Mouse (Mus musculus) forebrain, embryonic 13.5 days (tissue): ENCODE measurements at regions not wholly inside any gene's neighbourhood (a gene's known extent, or its start where the extent isn't known, plus 50 kb on each side); places are given as distances from the start of the nearest gene placed in this dataset.
A peak's percentile ranks its signal among the peaks of the same experiment; 100 is the strongest.

Experiments used
- ATAC-seq: fragments of 200-750 bp; cut with Nextera tagmentation; 2 replicates; pipeline ENCODE4 v1.8.0; 2017
- H3K27ac ChIP-seq: fragments of 300-500 bp; sonication (generic); 2 replicates; pipeline ENCODE4 v1.5.1; 2015; ENCODE audit warnings: inconsistent platforms, mild to moderate bottlenecking, moderate library complexity
- H3K27me3 ChIP-seq: fragments of 300-500 bp; sonication (generic); 2 replicates; pipeline ENCODE4 v1.6.1; 2015; ENCODE audit warnings: mild to moderate bottlenecking, inconsistent platforms
- H3K36me3 ChIP-seq: fragments of 300-500 bp; sonication (generic); 2 replicates; pipeline ENCODE4 v1.6.1; 2015; ENCODE audit warnings: mild to moderate bottlenecking, inconsistent platforms; ENCODE audit not compliant: poor library complexity, severe bottlenecking
- H3K4me1 ChIP-seq: fragments of 300-500 bp; sonication (generic); 2 replicates; pipeline ENCODE4 v1.6.1; 2015; ENCODE audit warnings: inconsistent platforms
- H3K4me2 ChIP-seq: fragments of 300-500 bp; sonication (generic); 2 replicates; pipeline ENCODE4 v1.6.1; 2015; ENCODE audit warnings: inconsistent platforms, mild to moderate bottlenecking, moderate library complexity
- H3K4me3 ChIP-seq: fragments of 300-500 bp; sonication (generic); 2 replicates; pipeline ENCODE4 v1.5.1; 2015; ENCODE audit warnings: mild to moderate bottlenecking, inconsistent platforms
- H3K9ac ChIP-seq: fragments of 300-500 bp; sonication (generic); 2 replicates; pipeline ENCODE4 v1.6.1; 2015; ENCODE audit warnings: mild to moderate bottlenecking, inconsistent platforms
- H3K9me3 ChIP-seq: fragments of 300-500 bp; sonication (generic); replicated peaks from 2 replicates; pipeline ENCODE4 v1.6.1; 2016; ENCODE audit warnings: inconsistent platforms
- WGBS: fragments of 180-500 bp; shearing (Covaris S2); methylation state at CpG from one replicate; pipeline ENCODE4 v1.1.7; 2015; 5-methylcytosine and 5-hydroxymethylcytosine counted together

- Histone ChIP-seq H3K36me3 (no peaks in the 10 kb centered on the region), H3K9ac (no peak overlapping the region), H3K9me3 (no peaks in the 10 kb centered on the region), H3K4me1 (no peaks in the 10 kb centered on the region), H3K27ac (no peak overlapping the region), H3K4me2 (no peak overlapping the region), H3K4me3 (no peak overlapping the region), H3K27me3 (no peaks in the 10 kb centered on the region)
- no peak for ATAC-seq
- WGBS: 88% methylated on average over 9 of the region's 9 CpGs
These were observed 349.8 kb downstream of the Wdr11 start for GRCm38 (mm10) chr7:129941311-129942029.

- Histone ChIP-seq H3K27ac (no peak overlapping the region), H3K9ac (no peak overlapping the region), H3K4me2 (no peak overlapping the region), H3K36me3 (no peaks in the 10 kb centered on the region), H3K4me1 (no peaks in the 10 kb centered on the region), H3K9me3 (0 out of 2 replicates have a peak, but pooled peaks cover 3% of the 10 kb centered on the region), H3K27me3 (no peaks in the 10 kb centered on the region), H3K4me3 (no peak overlapping the region)
- no peak for ATAC-seq
- 70% methylated on average over 8 of the region's 8 CpGs for WGBS
These were observed 357.0 kb downstream of the Wdr11 start for GRCm38 (mm10) chr7:129948613-129949110.

DNA sequence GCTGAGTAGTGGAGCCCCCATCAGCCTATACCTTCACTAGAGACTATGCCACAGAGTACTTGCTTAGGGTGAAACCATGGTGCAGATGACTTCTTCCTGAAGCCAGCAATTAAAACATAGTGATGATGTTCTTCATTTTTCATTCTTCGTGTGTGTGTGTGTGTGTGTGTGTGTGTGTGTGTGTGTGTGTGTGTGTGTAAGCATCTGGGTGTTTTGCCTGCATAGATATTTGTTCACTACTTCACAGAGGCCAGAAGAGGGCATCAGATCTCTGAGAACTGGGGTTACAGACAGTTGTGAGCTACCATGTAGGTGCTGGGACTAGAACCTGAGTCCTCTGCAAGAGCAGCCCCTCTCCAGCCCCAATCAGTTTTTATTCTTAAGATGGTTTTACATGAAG lies 358.8 kb downstream of the Wdr11 start:
- no peak for ATAC-seq
- H3K4me3 ChIP-seq: no peak overlapping the region
- H3K9me3 ChIP-seq: 0 out of 2 replicates have a peak, but pooled peaks cover 3% of the 10 kb centered on the region
- H3K36me3 ChIP-seq: no peaks in the 10 kb centered on the region
- H3K9ac ChIP-seq: no peak overlapping the region
- no peaks in the 10 kb centered on the region for H3K27me3 ChIP-seq
- 100% methylated on average over 1 of the region's 1 CpGs for WGBS
- H3K4me1 ChIP-seq: no peaks in the 10 kb centered on the region
- no peak overlapping the region for H3K4me2 ChIP-seq
- H3K27ac ChIP-seq: no peak overlapping the region

DNA sequence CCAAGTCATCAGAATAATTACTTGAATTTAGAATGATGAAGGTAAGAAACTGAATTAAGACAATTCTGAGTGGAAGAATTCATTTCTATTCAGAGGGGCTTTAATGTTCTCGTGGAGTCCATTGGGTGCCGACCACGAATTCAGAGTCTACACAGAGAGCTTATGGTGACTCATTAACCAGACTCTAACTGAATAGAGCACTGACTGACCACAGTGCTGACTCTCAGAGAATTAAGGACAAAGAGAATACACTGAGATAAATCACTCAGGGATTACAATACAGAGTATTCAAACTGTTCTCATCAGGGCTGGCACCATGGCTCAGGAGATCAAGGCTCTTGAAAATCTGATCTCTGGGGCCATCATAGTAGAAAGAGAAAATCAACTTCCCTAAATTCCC lies 366.7 kb downstream of the Wdr11 start:
- peaks cover 13% of the 10 kb centered on the region for H3K4me1 ChIP-seq
- WGBS: 24% methylated on average over 3 of the region's 3 CpGs
- no peak overlapping the region for H3K4me2 ChIP-seq
- no peak overlapping the region for H3K9ac ChIP-seq
- H3K27ac ChIP-seq: no peak overlapping the region
- no peaks in the 10 kb centered on the region for H3K9me3 ChIP-seq
- H3K36me3 ChIP-seq: no peaks in the 10 kb centered on the region
- ATAC-seq: no peak
- H3K27me3 ChIP-seq: no peaks in the 10 kb centered on the region
- no peak overlapping the region for H3K4me3 ChIP-seq

DNA sequence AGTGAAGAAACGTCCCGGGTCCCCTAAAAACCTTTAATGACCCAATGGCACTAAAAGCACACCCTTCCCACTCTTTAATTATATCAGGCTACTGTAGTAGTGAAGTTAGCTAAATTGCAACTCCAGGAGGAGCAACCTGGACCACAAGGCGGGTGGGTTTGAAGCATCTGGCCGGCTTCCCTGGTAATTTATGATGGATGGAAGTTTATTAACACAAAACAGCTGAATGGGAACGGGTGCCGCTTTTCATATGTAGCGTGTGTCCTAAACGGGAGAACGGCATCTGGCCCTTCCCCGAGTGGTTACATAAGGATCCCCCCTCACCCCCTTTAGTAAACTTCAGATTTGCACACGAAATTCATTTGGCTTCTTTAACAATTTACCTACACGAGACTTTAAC lies 370.9 kb downstream of the Wdr11 start:
- peaks cover 13% of the 10 kb centered on the region for H3K4me1 ChIP-seq
- no peaks in the 10 kb centered on the region for H3K36me3 ChIP-seq
- H3K9me3 ChIP-seq: no peaks in the 10 kb centered on the region
- H3K9ac ChIP-seq: no peak overlapping the region
- H3K27me3 ChIP-seq: no peaks in the 10 kb centered on the region
- H3K4me3 ChIP-seq: no peak overlapping the region
- H3K27ac ChIP-seq: no peak overlapping the region
- WGBS: 29% methylated on average over 12 of the region's 12 CpGs
- peak overlapping the region; percentile 12 for H3K4me2 ChIP-seq
- ATAC-seq: no peak

DNA sequence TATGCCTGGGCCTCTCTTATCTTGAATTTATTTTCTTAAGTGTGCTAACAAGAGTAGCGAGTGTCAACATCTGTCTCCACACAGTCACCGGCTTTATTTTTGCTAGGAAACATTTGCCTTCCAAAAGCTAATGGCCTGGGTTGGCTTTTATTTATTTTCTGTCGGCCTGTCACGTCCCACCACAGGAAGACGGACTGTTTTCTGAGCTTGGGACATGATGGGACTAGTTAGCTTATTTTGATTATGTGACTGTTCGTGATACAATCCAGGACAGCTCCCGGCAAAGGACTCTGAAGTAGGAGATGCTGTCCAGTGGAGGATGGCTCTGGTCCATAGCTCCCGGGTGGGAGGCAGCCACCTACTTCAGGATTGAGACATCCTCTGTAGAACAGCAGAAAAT lies 372.5 kb downstream of the Wdr11 start:
- no peak for ATAC-seq
- no peaks in the 10 kb centered on the region for H3K27me3 ChIP-seq
- 89% methylated on average over 8 of the region's 8 CpGs for WGBS
- no peak overlapping the region for H3K4me3 ChIP-seq
- H3K9ac ChIP-seq: no peak overlapping the region
- H3K9me3 ChIP-seq: no peaks in the 10 kb centered on the region
- no peak overlapping the region for H3K4me2 ChIP-seq
- H3K36me3 ChIP-seq: no peaks in the 10 kb centered on the region
- no peak overlapping the region for H3K27ac ChIP-seq
- H3K4me1 ChIP-seq: peaks cover 13% of the 10 kb centered on the region

- no peaks in the 10 kb centered on the region for H3K9me3 ChIP-seq
- H3K4me2 ChIP-seq: no peak overlapping the region
- no peak overlapping the region for H3K9ac ChIP-seq
- H3K27me3 ChIP-seq: no peaks in the 10 kb centered on the region
- no peak overlapping the region for H3K27ac ChIP-seq
- no peak for ATAC-seq
- WGBS: 86% methylated on average over 9 of the region's 9 CpGs
- no peaks in the 10 kb centered on the region for H3K36me3 ChIP-seq
- H3K4me1 ChIP-seq: peaks cover 13% of the 10 kb centered on the region
- no peak overlapping the region for H3K4me3 ChIP-seq
These were observed 373.8 kb downstream of the Wdr11 start for GRCm38 (mm10) chr7:129965281-129966051.

GRCm38 (mm10) chr7:129966771-129967170 lies 375.1 kb downstream of the Wdr11 start:
- no peak overlapping the region for H3K4me3 ChIP-seq
- no peak for ATAC-seq
- no peaks in the 10 kb centered on the region for H3K36me3 ChIP-seq
- H3K27me3 ChIP-seq: no peaks in the 10 kb centered on the region
- no peak overlapping the region for H3K4me2 ChIP-seq
- H3K4me1 ChIP-seq: peaks cover 10% of the 10 kb centered on the region
- WGBS: 87% methylated on average over 2 of the region's 2 CpGs
- H3K9me3 ChIP-seq: no peaks in the 10 kb centered on the region
- no peak overlapping the region for H3K27ac ChIP-seq
- H3K9ac ChIP-seq: no peak overlapping the region

DNA sequence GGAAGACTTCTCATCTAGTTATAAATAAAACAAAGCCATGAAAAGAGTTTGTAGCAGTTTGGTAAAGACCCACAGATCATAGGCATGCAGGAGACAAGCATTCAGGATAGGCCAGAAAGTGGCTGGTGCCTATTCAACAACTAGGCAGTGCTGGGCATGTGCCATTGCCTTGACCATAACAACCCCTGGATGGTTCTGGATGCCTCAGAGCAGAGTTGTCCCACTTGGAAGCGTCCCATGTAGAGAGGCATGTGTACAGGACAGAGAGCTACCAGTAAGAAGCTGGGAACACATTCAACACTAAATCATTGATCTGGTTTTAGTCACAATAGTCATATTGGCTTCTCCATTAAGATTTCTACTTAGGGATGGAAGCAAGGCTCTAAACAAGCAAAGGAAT lies 378.5 kb downstream of the Wdr11 start:
- Histone ChIP-seq H3K4me1 (no peaks in the 10 kb centered on the region), H3K27ac (no peak overlapping the region), H3K36me3 (no peaks in the 10 kb centered on the region), H3K4me2 (no peak overlapping the region), H3K4me3 (no peak overlapping the region), H3K9ac (no peak overlapping the region), H3K27me3 (peaks cover 3% of the 10 kb centered on the region; the same call in 1 of the 2 replicates), H3K9me3 (no peaks in the 10 kb centered on the region)
- 96% methylated on average over 1 of the region's 1 CpGs for WGBS
- ATAC-seq: no peak

DNA sequence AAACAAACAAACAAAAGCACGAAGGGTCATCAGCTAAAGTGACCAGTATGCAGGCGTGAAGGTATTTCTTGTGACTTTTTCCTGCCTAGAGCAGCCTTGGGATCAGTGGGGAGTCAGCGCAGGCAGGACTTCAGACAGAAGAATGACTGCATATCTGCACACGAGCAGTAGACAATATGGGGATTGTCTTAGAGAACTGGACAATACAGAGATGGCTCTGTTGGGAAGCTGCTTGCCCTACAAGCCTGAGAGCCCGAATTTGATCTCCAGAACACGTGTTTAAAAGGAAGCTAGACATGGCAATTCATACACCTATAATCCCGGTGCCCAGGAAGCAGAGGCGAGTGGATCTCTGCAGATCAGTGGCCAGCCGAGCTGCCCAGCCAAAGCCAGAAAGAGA lies 382.5 kb downstream of the Wdr11 start:
- H3K4me1 ChIP-seq: no peaks in the 10 kb centered on the region
- H3K27ac ChIP-seq: no peak overlapping the region
- H3K4me2 ChIP-seq: no peak overlapping the region
- H3K27me3 ChIP-seq: peaks cover 3% of the 10 kb centered on the region; the same call in 1 of the 2 replicates
- H3K4me3 ChIP-seq: no peak overlapping the region
- WGBS: 86% methylated on average over 9 of the region's 9 CpGs
- no peaks in the 10 kb centered on the region for H3K36me3 ChIP-seq
- no peak for ATAC-seq
- H3K9me3 ChIP-seq: no peaks in the 10 kb centered on the region
- no peak overlapping the region for H3K9ac ChIP-seq

DNA sequence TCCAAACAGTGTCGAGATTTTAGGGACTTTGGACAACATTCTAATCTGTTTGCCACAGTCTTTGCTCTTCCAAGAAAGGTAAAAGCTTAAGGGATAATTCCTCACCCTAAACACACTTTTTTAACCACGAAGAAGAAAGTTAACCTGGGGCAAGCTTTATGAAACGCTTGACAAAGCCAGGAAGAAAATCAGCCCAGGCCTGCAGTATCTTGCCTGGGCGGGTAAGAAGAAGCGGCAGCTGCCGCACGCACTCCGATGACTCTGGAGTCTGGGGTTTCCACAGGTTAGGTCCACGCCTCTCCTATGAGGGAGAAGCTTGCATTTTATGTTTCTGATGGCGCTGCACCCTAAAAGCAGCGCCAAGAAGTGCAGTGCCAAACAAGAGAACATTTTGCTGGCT lies 383.2 kb downstream of the Wdr11 start:
- Histone ChIP-seq H3K4me2 (no peak overlapping the region), H3K4me3 (no peak overlapping the region), H3K9me3 (no peaks in the 10 kb centered on the region), H3K27me3 (peaks cover 3% of the 10 kb centered on the region; the same call in 1 of the 2 replicates), H3K27ac (no peak overlapping the region), H3K4me1 (no peaks in the 10 kb centered on the region), H3K9ac (no peak overlapping the region), H3K36me3 (no peaks in the 10 kb centered on the region)
- 81% methylated on average over 11 of the region's 11 CpGs for WGBS
- ATAC-seq: no peak

DNA sequence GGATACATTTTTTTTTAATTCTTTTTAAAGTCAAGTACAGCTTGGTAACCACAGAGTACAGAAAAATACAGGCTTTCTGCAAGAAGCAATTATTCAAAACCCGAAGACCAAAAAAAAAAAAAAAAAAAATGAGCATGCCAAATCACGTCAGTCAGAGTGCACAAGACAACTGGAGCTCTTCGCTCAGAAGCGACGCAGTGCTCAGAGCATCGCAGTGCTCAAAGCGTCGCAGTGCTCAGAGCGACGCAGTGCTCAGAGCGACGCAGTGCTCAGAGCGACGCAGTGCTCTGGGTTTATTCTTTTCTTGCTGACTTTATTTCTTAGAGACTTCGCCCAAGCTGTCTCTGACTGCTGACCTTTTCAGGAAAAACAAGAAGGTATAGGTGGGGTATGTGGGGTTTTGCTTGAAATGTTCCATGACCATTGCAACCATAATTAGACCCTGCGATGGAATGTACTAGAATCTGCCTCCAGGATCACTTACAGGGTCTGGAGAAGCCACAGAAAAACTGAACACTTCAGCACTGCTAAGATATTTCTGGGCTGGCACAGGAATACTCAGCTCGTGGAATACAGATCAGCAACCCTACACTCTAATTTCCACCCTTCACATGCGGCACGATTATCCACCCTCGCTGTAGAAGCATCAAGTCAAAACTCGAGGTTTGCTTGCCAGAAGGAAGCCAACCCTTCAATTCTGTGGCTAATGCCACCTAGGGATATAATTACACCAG lies 384.3 kb downstream of the Wdr11 start:
- H3K36me3 ChIP-seq: no peaks in the 10 kb centered on the region
- no peak overlapping the region for H3K4me2 ChIP-seq
- no peak for ATAC-seq
- H3K4me1 ChIP-seq: no peaks in the 10 kb centered on the region
- no peak overlapping the region for H3K4me3 ChIP-seq
- no peak overlapping the region for H3K27ac ChIP-seq
- peaks cover 3% of the 10 kb centered on the region; the same call in 1 of the 2 replicates for H3K27me3 ChIP-seq
- no peaks in the 10 kb centered on the region for H3K9me3 ChIP-seq
- no peak overlapping the region for H3K9ac ChIP-seq
- 88% methylated on average over 21 of the region's 21 CpGs for WGBS
